10 mouse cellular contexts compared by ENCODE assay signal in genomic region chr10:18429533-18429932, GRCm38 (mm10).
A peak's percentile ranks its signal among the peaks of the same experiment; 100 is the strongest.
DNase-seq lines count a peak whose midpoint lies in the region; ATAC-seq and TF ChIP-seq lines count a peak whose summit lies in the region.
"Had no signal": no experiment of that assay in that cellular context is flagged by ENCODE, and none has a peak within 500 bp of the region (broad histone marks: within the 10 kb centered on the region; RNA-seq: fewer than 3 reads in every experiment).

No protein-coding gene starts in this region.

- peaks cover 4% of the 10 kb centered on the region for H3K79me2 ChIP-seq in liver, adult 2 months (ENCODE audit: control insufficient read depth, insufficient read depth, low read length)

- H3K4me2 ChIP-seq in liver, embryonic 11.5 days, result no peak overlapping the region
- H3K4me2 ChIP-seq: forebrain, embryonic 15.5 days had no signal

- no peak overlapping the region for H3K4me3 ChIP-seq in heart, embryonic 10.5 days
- H3K4me3 ChIP-seq in liver, adult 2 months (ENCODE audit: insufficient read depth, low read depth, low read length), result no peak overlapping the region
- H3K4me3 ChIP-seq in liver, embryonic 11.5 days (ENCODE audit: low read depth, low read length), result no peak overlapping the region
- H3K4me3 ChIP-seq in E14TG2a.4 (replicated peaks; ENCODE audit: low read length), result no peak overlapping the region
- no peak overlapping the region for H3K4me3 ChIP-seq in embryonic fibroblast, embryonic 13.5 days (ENCODE audit: insufficient read depth, low read length)
- H3K4me3 ChIP-seq: forebrain, embryonic 15.5 days had no signal

- DNase-seq in heart, embryonic 10.5 days (ENCODE audit: low spot score), result no peak
- no peak for DNase-seq in heart, postnatal 10 days
- no peak for DNase-seq in liver, adult 2 months (ENCODE audit: extremely low read depth, low read depth, low spot score)
- no peak for DNase-seq in liver, embryonic 11.5 days (ENCODE audit: low spot score)
- no peak for DNase-seq in ovary, postnatal 10 days (ENCODE audit: low spot score)
- DNase-seq in gastrocnemius, postnatal 4 days (ENCODE audit: low spot score in 2 of 2), result no peak

- H3K36me3 ChIP-seq in heart, embryonic 10.5 days, result peaks cover 14% of the 10 kb centered on the region
- H3K36me3 ChIP-seq in liver, adult 2 months (ENCODE audit: control insufficient read depth, insufficient read depth, low read length), result no peaks in the 10 kb centered on the region
- H3K36me3 ChIP-seq in liver, embryonic 11.5 days (ENCODE audit: control insufficient read depth, insufficient read depth, low read length), result no peaks in the 10 kb centered on the region
- H3K36me3 ChIP-seq in E14TG2a.4 (ENCODE audit: insufficient read depth, low read length), result no peaks in the 10 kb centered on the region

- no peak for TF ChIP-seq POLR2A in liver, adult 2 months (IDR thresholded peaks at IDR 0.05; ENCODE audit: extremely low read depth, insufficient read depth, low read length)
- TF ChIP-seq POLR2A in embryonic fibroblast, embryonic 13.5 days (IDR thresholded peaks at IDR 0.05; ENCODE audit: low read depth, low read length), result no peak

- peaks cover 43% of the 10 kb centered on the region for H3K4me1 ChIP-seq in heart, embryonic 10.5 days
- peaks cover 3% of the 10 kb centered on the region; the same call in 1 of the 2 replicates for H3K4me1 ChIP-seq in liver, adult 2 months (ENCODE audit: control insufficient read depth, insufficient read depth, low read length)
- H3K4me1 ChIP-seq in liver, embryonic 11.5 days (replicated peaks; ENCODE audit: control insufficient read depth, insufficient read depth, low read length), result peaks cover 7% of the 10 kb centered on the region; the same call in 1 of the 2 replicates
- peaks cover 51% of the 10 kb centered on the region for H3K4me1 ChIP-seq in E14TG2a.4 (replicated peaks; ENCODE audit: low read depth, low read length)
- peaks cover 6% of the 10 kb centered on the region for H3K4me1 ChIP-seq in embryonic fibroblast, embryonic 13.5 days (ENCODE audit: control insufficient read depth, insufficient read depth, low read length)

- no peak overlapping the region for H3K9ac ChIP-seq in liver, adult 2 months (ENCODE audit: low read depth, low read length)
- H3K9ac ChIP-seq in liver, embryonic 11.5 days (ENCODE audit: low read depth, low read length), result no peak overlapping the region
- H3K9ac ChIP-seq: forebrain, embryonic 15.5 days; hindbrain, embryonic 14.5 days had no signal

- 94% methylated on average over 3 of the region's 3 CpGs for WGBS in heart, embryonic 10.5 days
- WGBS in liver, adult 2 months, result 91% methylated on average over 3 of the region's 3 CpGs
- WGBS in liver, embryonic 11.5 days, result 93% methylated on average over 3 of the region's 3 CpGs

- ATAC-seq in liver, embryonic 11.5 days (replicated peaks; ENCODE audit: low FRiP score), result no peak

- peak; percentile 43; the same call in 1 of the 2 replicates for TF ChIP-seq CTCF in liver, adult 2 months (IDR thresholded peaks at IDR 0.05; ENCODE audit: low read depth, low read length)
- peak; percentile 82 for TF ChIP-seq CTCF in E14TG2a.4 (conservative IDR thresholded peaks at IDR 0.05; ENCODE audit: low read length)
- peak; percentile 17; the same call in 1 of the 2 replicates for TF ChIP-seq CTCF in embryonic fibroblast, embryonic 13.5 days (IDR thresholded peaks at IDR 0.05; ENCODE audit: borderline replicate concordance, insufficient read depth, low read length)

- no peaks in the 10 kb centered on the region for H3K27me3 ChIP-seq in heart, embryonic 10.5 days (ENCODE audit: insufficient read depth, poor library complexity, severe bottlenecking)
- H3K27me3 ChIP-seq in liver, adult 2 months (ENCODE audit: control insufficient read depth, insufficient read depth, low read length), result no peaks in the 10 kb centered on the region
- no peaks in the 10 kb centered on the region for H3K27me3 ChIP-seq in liver, embryonic 11.5 days (replicated peaks; ENCODE audit: control insufficient read depth, insufficient read depth, low read length)
- H3K27me3 ChIP-seq in E14TG2a.4 (ENCODE audit: insufficient read depth, low read length), result no peaks in the 10 kb centered on the region
- H3K27me3 ChIP-seq: forebrain, embryonic 15.5 days had no signal

- intact Hi-C loops in heart, postnatal 10 days (cut with DNase I), result no loop called here

- 0 out of 2 replicates have a peak, but pooled peaks cover 7% of the 10 kb centered on the region for H3K9me3 ChIP-seq in heart, embryonic 10.5 days
- no peaks in the 10 kb centered on the region; the same call in 1 of the 2 replicates for H3K9me3 ChIP-seq in liver, embryonic 11.5 days (ENCODE audit: control insufficient read depth, low read length)
- peaks cover 9% of the 10 kb centered on the region for H3K9me3 ChIP-seq in E14TG2a.4 (ENCODE audit: low read length)
- H3K9me3 ChIP-seq: forebrain, embryonic 15.5 days had no signal

- H3K27ac ChIP-seq in heart, embryonic 10.5 days, result 0 out of 2 replicates have a peak overlapping the region, but pooled peaks have one; percentile 91
- no peak overlapping the region for H3K27ac ChIP-seq in liver, adult 2 months (replicated peaks; ENCODE audit: insufficient read depth, low read depth, low read length)
- H3K27ac ChIP-seq in liver, embryonic 11.5 days (ENCODE audit: low read depth, low read length), result no peak overlapping the region
- no peak overlapping the region for H3K27ac ChIP-seq in embryonic fibroblast, embryonic 13.5 days (ENCODE audit: insufficient read depth, low read length)
- H3K27ac ChIP-seq: forebrain, embryonic 15.5 days; hindbrain, embryonic 14.5 days had no signal

Comparison
In these comparisons a context has a peak if more than half of its experiments do, and no peak if none do; other contexts are left out.
1. CTCF ChIP-seq: peak in every context shown above with its lines; median percentile 82 in E14TG2a.4; 43 in liver, adult 2 months; 17 in embryonic fibroblast, embryonic 13.5 days.